Mouse (Mus musculus) lung, postnatal 0 days (tissue): ENCODE measurements at regions not wholly inside any gene's neighbourhood (a gene's known extent, or its start where the extent isn't known, plus 50 kb on each side); places are given as distances from the start of the nearest gene placed in this dataset.

Experiments used
- ATAC-seq: fragments of 200-750 bp; cut with Nextera tagmentation; 2 replicates; pipeline ENCODE4 v1.8.0; 2017; ENCODE audit warnings: moderate library complexity
- DNase-seq: peaks from one replicate; pipeline ENCODE4 v3.0.0-alpha.2; 2016; ENCODE audit warnings: low spot score
- H3K27ac ChIP-seq: fragments of 300-500 bp; sonication (generic); 2 replicates; pipeline ENCODE4 v1.5.1; 2014; ENCODE audit warnings: antibody characterized with exemption, mild to moderate bottlenecking, low read length, mixed read lengths
- H3K27me3 ChIP-seq: fragments of 300-500 bp; sonication (generic); replicated peaks from 2 replicates; pipeline ENCODE4 v1.6.1; 2014; ENCODE audit warnings: low read length, mixed read lengths; ENCODE audit not compliant: insufficient read depth
- H3K36me3 ChIP-seq: fragments of 300-500 bp; sonication (generic); 2 replicates; pipeline ENCODE4 v1.6.1; 2014; ENCODE audit warnings: low read length, mixed read lengths; ENCODE audit not compliant: insufficient read depth
- H3K4me1 ChIP-seq: fragments of 300-500 bp; sonication (generic); 2 replicates; pipeline ENCODE4 v1.6.1; 2014; ENCODE audit warnings: antibody characterized with exemption, low read depth, low read length, mixed read lengths; ENCODE audit not compliant: insufficient read depth
- H3K4me2 ChIP-seq: fragments of 300-500 bp; sonication (generic); replicated peaks from 2 replicates; pipeline ENCODE4 v1.6.1; 2014; ENCODE audit warnings: low read depth, mild to moderate bottlenecking, low read length, moderate library complexity, mixed read lengths
- H3K4me3 ChIP-seq: fragments of 300-500 bp; sonication (generic); 2 replicates; pipeline ENCODE4 v1.5.1; 2014; ENCODE audit warnings: low read depth, low read length
- H3K9ac ChIP-seq: fragments of 300-500 bp; sonication (generic); replicated peaks from 2 replicates; pipeline ENCODE4 v1.6.1; 2014; ENCODE audit warnings: low read depth, mild to moderate bottlenecking
- H3K9me3 ChIP-seq: fragments of 300-500 bp; sonication (generic); 2 replicates; pipeline ENCODE4 v1.6.1; 2016; ENCODE audit warnings: low read length, mixed read lengths
- CTCF ChIP-seq: IDR thresholded peaks from 2 replicates; pipeline ENCODE4 v1.5.1; 2016; ENCODE audit warnings: antibody characterized with exemption, mild to moderate bottlenecking
- EP300 ChIP-seq: IDR thresholded peaks from 2 replicates; pipeline ENCODE4 v1.6.1; 2016; ENCODE audit warnings: antibody characterized with exemption, mild to moderate bottlenecking, control low read depth
- WGBS: fragments of 180-500 bp; shearing (Covaris S2); extraction: QIAGEN DNeasy Blood & Tissue Kit; methylation state at CpG from one replicate; pipeline ENCODE4 v1.1.7; 2014; 5-methylcytosine and 5-hydroxymethylcytosine counted together

DNA sequence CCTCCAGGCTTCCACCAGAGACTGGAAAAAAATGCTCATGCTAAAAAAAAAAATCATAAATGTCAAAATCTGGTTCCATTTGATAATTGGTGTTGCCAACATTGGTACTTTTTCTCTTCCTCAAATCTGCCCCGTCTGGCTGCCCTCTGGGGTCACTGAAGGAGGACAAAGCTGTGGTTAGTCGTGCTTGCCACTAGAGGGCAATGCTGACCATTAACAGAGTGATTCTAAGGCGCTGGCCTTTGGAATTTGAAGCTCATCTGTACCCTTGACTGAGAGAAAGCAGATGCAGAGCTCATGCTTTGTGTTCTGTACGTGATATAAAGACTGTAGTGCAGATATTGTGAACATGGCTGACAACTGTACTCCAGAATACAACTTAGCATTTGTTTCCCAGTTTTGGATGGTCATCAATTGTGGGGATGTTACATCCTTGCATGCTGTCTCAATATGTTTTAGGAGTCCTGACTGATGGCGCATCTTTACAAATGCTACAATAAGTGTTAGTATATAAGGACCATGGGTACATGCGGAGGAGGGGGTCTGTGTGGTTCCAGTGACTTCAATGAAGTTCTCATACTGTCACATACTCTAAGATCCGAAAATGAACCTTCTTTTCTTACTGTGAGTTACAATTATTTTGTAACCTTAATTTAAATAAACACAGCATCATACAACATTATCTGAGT is 109.0 kb upstream of the Dkk2 start:
- Histone ChIP-seq H3K4me3 (no peak overlapping the region), H3K4me1 (no peaks in the 10 kb centered on the region), H3K4me2 (no peak overlapping the region), H3K9me3 (no peaks in the 10 kb centered on the region), H3K9ac (no peak overlapping the region), H3K36me3 (no peaks in the 10 kb centered on the region), H3K27me3 (no peaks in the 10 kb centered on the region), H3K27ac (no peak overlapping the region)
- peak; percentile 89 for TF ChIP-seq CTCF
- TF ChIP-seq EP300: no peak
- WGBS: 36% methylated on average over 7 of the region's 7 CpGs
- ATAC-seq: peak; percentile 62
- DNase-seq: peak; percentile 82

DNA sequence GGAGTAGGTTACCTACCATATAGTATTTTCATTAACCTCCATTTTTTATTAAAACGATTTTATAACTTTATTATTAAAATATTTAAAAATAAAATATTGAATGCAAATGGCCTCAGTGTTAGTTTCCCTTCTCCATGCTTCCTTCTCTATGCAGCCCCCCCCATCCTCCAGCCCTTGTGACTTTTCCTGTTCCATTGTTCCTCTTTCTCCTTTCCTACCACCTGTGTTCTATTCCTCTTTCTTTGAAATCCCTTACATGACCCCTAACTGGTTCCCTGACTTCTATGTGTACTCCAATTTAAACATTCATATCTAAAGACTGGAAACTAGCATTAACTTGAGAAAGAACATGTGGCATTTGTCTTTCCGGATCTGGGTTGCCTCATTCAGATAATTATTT is 101.8 kb upstream of the Dkk2 start:
- DNase-seq: no peak
- TF ChIP-seq CTCF: no peak
- no peak for TF ChIP-seq EP300
- Histone ChIP-seq H3K36me3 (no peaks in the 10 kb centered on the region), H3K27ac (no peak overlapping the region), H3K27me3 (no peaks in the 10 kb centered on the region), H3K4me1 (no peaks in the 10 kb centered on the region), H3K9me3 (no peaks in the 10 kb centered on the region), H3K9ac (no peak overlapping the region), H3K4me2 (no peak overlapping the region), H3K4me3 (no peak overlapping the region)
- ATAC-seq: no peak
- 78% methylated on average over 2 of the region's 2 CpGs for WGBS

DNA sequence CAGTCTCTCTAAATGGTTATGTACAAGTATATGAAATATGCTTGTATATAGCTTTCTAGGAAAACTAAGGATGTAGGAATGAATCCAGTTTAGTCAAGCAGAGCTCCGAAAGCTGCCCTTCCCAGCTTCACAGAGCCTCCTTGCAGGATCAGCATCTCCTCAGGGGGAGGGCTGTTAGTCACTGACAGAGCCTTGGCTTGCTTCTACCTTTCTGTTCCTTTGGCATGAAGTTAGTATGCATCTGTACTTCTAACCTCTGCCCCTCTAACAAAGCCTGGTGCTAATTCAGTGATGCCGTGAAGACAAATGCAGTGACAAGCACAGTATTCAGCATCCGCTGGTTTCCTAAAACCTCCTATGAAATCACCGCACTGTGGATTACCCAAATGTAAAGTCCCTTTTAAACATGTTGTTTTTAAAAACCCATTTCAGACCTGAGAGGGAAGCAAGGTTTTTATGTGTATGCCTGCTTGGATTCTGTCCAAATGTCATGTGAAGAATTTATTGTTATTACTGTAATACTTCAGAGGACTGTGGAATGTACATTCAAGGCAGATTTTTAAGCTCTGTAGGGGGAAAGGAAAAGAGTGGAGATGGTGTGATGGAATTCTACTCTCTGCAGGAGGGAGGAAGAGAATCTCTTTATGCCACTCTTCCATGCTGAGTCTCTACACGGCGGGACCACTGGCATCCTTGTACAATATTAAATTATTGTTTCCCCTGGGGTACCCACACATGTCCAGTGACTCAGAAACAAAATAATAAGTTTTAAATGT is 86.1 kb upstream of the Dkk2 start:
- H3K36me3 ChIP-seq: no peaks in the 10 kb centered on the region
- DNase-seq (no peak), ATAC-seq (no peak)
- H3K27ac ChIP-seq: no peak overlapping the region
- TF ChIP-seq EP300: no peak
- no peak for TF ChIP-seq CTCF
- no peak overlapping the region for H3K4me3 ChIP-seq
- WGBS: 64% methylated on average over 6 of the region's 6 CpGs
- H3K4me1 ChIP-seq: no peaks in the 10 kb centered on the region
- no peak overlapping the region for H3K4me2 ChIP-seq
- H3K9ac ChIP-seq: no peak overlapping the region
- no peaks in the 10 kb centered on the region for H3K9me3 ChIP-seq
- no peaks in the 10 kb centered on the region for H3K27me3 ChIP-seq

DNA sequence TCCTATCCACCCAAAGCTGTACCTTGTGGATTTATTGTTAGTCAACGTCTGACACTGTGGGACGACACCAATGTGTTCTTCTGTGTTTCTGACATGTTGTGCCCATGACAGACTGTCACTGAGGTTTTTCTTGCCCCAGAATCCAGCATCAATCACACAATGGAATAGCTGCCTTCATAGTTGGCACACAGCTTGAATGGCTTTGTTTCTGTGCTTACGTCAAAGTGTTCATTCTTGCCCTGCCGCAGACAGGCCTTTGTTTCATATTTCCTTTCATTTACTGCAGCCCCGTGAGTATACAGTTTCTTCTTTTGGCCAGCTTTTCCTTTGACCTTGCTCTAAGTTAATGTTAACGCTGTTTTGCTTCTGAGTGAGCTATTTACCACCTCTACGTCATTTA is 78.9 kb upstream of the Dkk2 start:
- H3K4me1 ChIP-seq: no peaks in the 10 kb centered on the region
- TF ChIP-seq EP300 (peak; percentile 40; the same call in 1 of the 2 replicates), CTCF (no peak)
- ATAC-seq: peak; percentile 26; the same call in 1 of the 2 replicates
- WGBS: 60% methylated on average over 7 of the region's 7 CpGs
- no peaks in the 10 kb centered on the region for H3K9me3 ChIP-seq
- no peak overlapping the region for H3K4me3 ChIP-seq
- H3K27me3 ChIP-seq: no peaks in the 10 kb centered on the region
- peak; percentile 47 for DNase-seq
- H3K36me3 ChIP-seq: no peaks in the 10 kb centered on the region
- no peak overlapping the region for H3K4me2 ChIP-seq
- H3K9ac ChIP-seq: no peak overlapping the region
- H3K27ac ChIP-seq: no peak overlapping the region

- H3K9me3 ChIP-seq: no peaks in the 10 kb centered on the region
- no peak for TF ChIP-seq EP300
- no peak for TF ChIP-seq CTCF
- H3K4me3 ChIP-seq: no peak overlapping the region
- H3K9ac ChIP-seq: no peak overlapping the region
- ATAC-seq (no peak), DNase-seq (no peak)
- H3K27me3 ChIP-seq: no peaks in the 10 kb centered on the region
- no peak overlapping the region for H3K27ac ChIP-seq
- H3K4me2 ChIP-seq: no peak overlapping the region
- no peaks in the 10 kb centered on the region for H3K36me3 ChIP-seq
- no peaks in the 10 kb centered on the region for H3K4me1 ChIP-seq
- WGBS: 64% methylated on average over 11 of the region's 11 CpGs
These were observed 78.2 kb upstream of the Dkk2 start for GRCm38 (mm10) chr3:132006912-132007311.

DNA sequence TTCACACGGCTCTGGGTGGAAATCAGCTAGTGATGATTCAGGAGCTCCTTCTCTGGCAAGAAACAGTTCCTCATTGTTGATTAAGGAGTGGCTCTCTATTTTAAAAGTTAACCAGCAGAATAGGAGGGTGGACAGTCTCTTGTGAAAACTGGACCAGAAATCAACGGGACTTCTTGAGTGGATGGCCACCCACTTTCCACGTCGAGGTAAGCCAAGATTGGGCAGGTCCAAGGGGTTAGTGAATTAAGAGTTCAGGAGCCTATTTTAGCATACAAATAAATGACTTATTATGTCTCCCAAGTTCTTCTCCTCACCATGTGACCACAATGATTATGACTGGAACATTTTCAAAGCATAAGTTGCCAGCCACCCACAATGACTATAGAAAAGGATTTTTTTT is 77.7 kb upstream of the Dkk2 start:
- TF ChIP-seq EP300 (no peak), CTCF (no peak)
- H3K4me3 ChIP-seq: no peak overlapping the region
- no peak overlapping the region for H3K4me2 ChIP-seq
- no peak overlapping the region for H3K27ac ChIP-seq
- H3K9ac ChIP-seq: no peak overlapping the region
- H3K4me1 ChIP-seq: no peaks in the 10 kb centered on the region
- DNase-seq (no peak), ATAC-seq (no peak)
- H3K27me3 ChIP-seq: no peaks in the 10 kb centered on the region
- no peaks in the 10 kb centered on the region for H3K9me3 ChIP-seq
- H3K36me3 ChIP-seq: no peaks in the 10 kb centered on the region
- 58% methylated on average over 4 of the region's 4 CpGs for WGBS
